Mouse (Mus musculus) MEL (cell line): ENCODE measurements around the gene Rps16.

ENCODE experiments used
- CHD2 ChIP-seq: IDR thresholded peaks from 2 replicates; pipeline ENCODE4 v1.6.1; 2011; ENCODE audit warnings: low read length, improper control_type of control experiment
- CTCF ChIP-seq, 3 experiments: IDR thresholded peaks in 2 of 3; conservative IDR thresholded peaks in 1 of 3; 2 replicates each; pipeline ENCODE4 v1.5.1; 2011 to 2012; ENCODE audit warnings: low read length in 3 of 3, low read depth in 2 of 3, mild to moderate bottlenecking in 2 of 3, improper control_type of control experiment in 1 of 3, inconsistent platforms in 1 of 3, mixed read lengths in 1 of 3, moderate library complexity in 1 of 3; ENCODE audit not compliant: control insufficient read depth in 1 of 3, insufficient read depth in 1 of 3, poor library complexity in 1 of 3, severe bottlenecking in 1 of 3
- MEF2A ChIP-seq: IDR thresholded peaks from 2 replicates; pipeline ENCODE4 v1.6.1; 2014; ENCODE audit warnings: low read depth, mild to moderate bottlenecking, inconsistent platforms, low read length, improper control_type of control experiment; ENCODE audit not compliant: poor library complexity, insufficient replicate concordance, severe bottlenecking; ENCODE audit errors: extremely low read depth
- SMC3 ChIP-seq: IDR thresholded peaks from 2 replicates; pipeline ENCODE4 v1.6.1; 2011; ENCODE audit warnings: low read depth, low read length, improper control_type of control experiment

GRCm38 (mm10) chr7:28348601-28349000, 1.9 kb upstream of the Rps16 start:
- TF ChIP-seq CHD2 (no peak), CTCF (IDR thresholded peaks at IDR 0.05 in 2 of 3, conservative IDR thresholded peaks at IDR 0.05 in 1 of 3; ENCODE audit: control insufficient read depth in 1 of 3, insufficient read depth in 1 of 3, low read depth in 2 of 3, low read length in 3 of 3, poor library complexity in 1 of 3, severe bottlenecking in 1 of 3) (peak in 2 of 3 experiments; percentile 31 to 51; a peak in 4 of 6 replicates), SMC3 (peak; percentile 32; the same call in 1 of the 2 replicates), MEF2A (no peak)
